Mouse (Mus musculus) CH12F3 (cell line): ENCODE results near the gene Sox11.

Source experiments
- in situ Hi-C: fragments of 300-500 bp; cut with MboI; formaldehyde crosslinking; loops from 2 replicates; pipeline ENCODE4 v1.14.3; 2020; ENCODE audit warnings: low sequenced_read_pairs

The Sox11 gene

GRCm38 (mm10) chr12:27341871-27342690 is at the start of gene Sox11:
Gene Sox11 (minus strand): TSS chr12:27342574.
- in situ Hi-C loops, result no loop called here

- in situ Hi-C loops, result no loop called here
Measured at GRCm38 (mm10) chr12:27391652-27392305, 49.4 kb upstream of the Sox11 start.

- in situ Hi-C loops, result no loop called here
Measured at GRCm38 (mm10) chr12:27390439-27390838, 48.1 kb upstream of the Sox11 start.

GRCm38 (mm10) chr12:27389429-27389828 is 47.1 kb upstream of the Sox11 start:
- in situ Hi-C loops, result no loop called here

- in situ Hi-C loops, result no loop called here
Measured at GRCm38 (mm10) chr12:27372505-27372904, 30.1 kb upstream of the Sox11 start.

- in situ Hi-C loops, result no loop called here
Measured at GRCm38 (mm10) chr12:27370756-27371155, 28.4 kb upstream of the Sox11 start.

GRCm38 (mm10) chr12:27367476-27367875 is 25.1 kb upstream of the Sox11 start:
- in situ Hi-C loops, result no loop called here

- in situ Hi-C loops, result no loop called here
Measured at GRCm38 (mm10) chr12:27363840-27364640, 21.7 kb upstream of the Sox11 start.

- in situ Hi-C loops, result no loop called here
Measured at GRCm38 (mm10) chr12:27357076-27357637, 14.8 kb upstream of the Sox11 start.

GRCm38 (mm10) chr12:27356571-27356970 is 14.2 kb upstream of the Sox11 start:
- in situ Hi-C loops, result no loop called here

- in situ Hi-C loops, result no loop called here
Measured at GRCm38 (mm10) chr12:27343606-27344410, 1.4 kb upstream of the Sox11 start.

GRCm38 (mm10) chr12:27342691-27343605 is 574 bp upstream of the Sox11 start:
- in situ Hi-C loops, result no loop called here

GRCm38 (mm10) chr12:27341130-27341870 is 1.1 kb downstream of the Sox11 start:
- in situ Hi-C loops, result no loop called here

- in situ Hi-C loops, result no loop called here
Measured at GRCm38 (mm10) chr12:27340451-27341035, 1.8 kb downstream of the Sox11 start.

- in situ Hi-C loops, result no loop called here
Measured at GRCm38 (mm10) chr12:27339171-27339751, 3.1 kb downstream of the Sox11 start.

GRCm38 (mm10) chr12:27338721-27339170 is 3.6 kb downstream of the Sox11 start:
- in situ Hi-C loops, result no loop called here

- in situ Hi-C loops, result no loop called here
Measured at GRCm38 (mm10) chr12:27338116-27338515, 4.3 kb downstream of the Sox11 start.

GRCm38 (mm10) chr12:27337482-27337881 is 4.9 kb downstream of the Sox11 start:
- in situ Hi-C loops, result no loop called here
